Mouse (Mus musculus) cortical plate, adult 2 months (tissue): ENCODE measurements around the gene Dmrt3.

Experiments used
- CTCF ChIP-seq: fragments of 200-500 bp; IDR thresholded peaks from 2 replicates; pipeline ENCODE4 v1.5.1; 2011; ENCODE audit warnings: mild to moderate bottlenecking, control low read depth, low read length; ENCODE audit not compliant: insufficient read depth; ENCODE audit errors: extremely low read depth
- POLR2A ChIP-seq: fragments of 200-500 bp; IDR thresholded peaks from 2 replicates; pipeline ENCODE4 v1.6.1; 2011; ENCODE audit warnings: mild to moderate bottlenecking, low read length, control low read depth; ENCODE audit not compliant: insufficient read depth; ENCODE audit errors: extremely low read depth

GRCm38 (mm10) chr19:25607461-25608205 is 2.5 kb upstream of the Dmrt3 start:
- no peak for TF ChIP-seq CTCF
- no peak for TF ChIP-seq POLR2A
